Comparison of ENCODE assay signal across 28 mouse cellular contexts in genomic region chr3:104564857-104565256, GRCm38 (mm10). TPM values are rescaled to one million over a fixed set of nuclear protein-coding genes. Genes with fewer than 3 reads are reported as not detected.
A peak's percentile ranks its signal among the peaks of the same experiment; 100 is the strongest.
DNase-seq lines count a peak whose midpoint lies in the region; ATAC-seq lines count a peak whose summit lies in the region.
"Had no signal": no experiment of that assay in that cellular context is flagged by ENCODE, and none has a peak within 500 bp of the region (broad histone marks: within the 10 kb centered on the region; RNA-seq: fewer than 3 reads in every experiment).

No protein-coding gene starts in this region.

- no peaks in the 10 kb centered on the region for H3K9me3 ChIP-seq in heart, embryonic 11.5 days (replicated peaks; ENCODE audit: control insufficient read depth, low read length)
- H3K9me3 ChIP-seq in heart, embryonic 16.5 days (replicated peaks; ENCODE audit: control insufficient read depth, low read length), result no peaks in the 10 kb centered on the region
- H3K9me3 ChIP-seq: hindbrain, embryonic 10.5 days; hindbrain, embryonic 15.5 days; limb, embryonic 10.5 days; limb, embryonic 15.5 days; midbrain, embryonic 10.5 days; neural tube, embryonic 12.5 days had no signal

- intact Hi-C loops in heart, postnatal 14 days (cut with DNase I), result no loop called here

- 41% methylated on average over 2 of the region's 2 CpGs for WGBS in heart, embryonic 11.5 days (ENCODE audit: insufficient replicate concordance)
- 44% methylated on average over 2 of the region's 2 CpGs for WGBS in heart, embryonic 16.5 days

- no peak for DNase-seq in heart, postnatal 14 days
- no peak for DNase-seq in heart, adult 9 months (ENCODE audit: low spot score in 2 of 2)
- peak; percentile 51 for DNase-seq in thymus, postnatal 0 days (ENCODE audit: low spot score)
- no peak for DNase-seq in thymus, adult 18-20 months
- no peak for DNase-seq in right cerebral cortex, postnatal 4 days
- DNase-seq: cerebellum, adult 11-12 months; cerebellum, adult 9-11 months; kidney, adult 11 months; kidney, postnatal 14 days; layer of hippocampus, adult 9-11 months; lung, embryonic 14.5 days; lung, postnatal 14 days; right cerebral cortex, adult 18-20 months had no signal

- no peaks in the 10 kb centered on the region for H3K36me3 ChIP-seq in heart, embryonic 11.5 days (ENCODE audit: control insufficient read depth, insufficient read depth, low read length)
- no peaks in the 10 kb centered on the region for H3K36me3 ChIP-seq in heart, embryonic 16.5 days (ENCODE audit: control insufficient read depth, insufficient read depth)
- H3K36me3 ChIP-seq: hindbrain, embryonic 10.5 days; hindbrain, embryonic 15.5 days; limb, embryonic 10.5 days; limb, embryonic 15.5 days; midbrain, embryonic 10.5 days; neural tube, embryonic 12.5 days had no signal

- H3K4me2 ChIP-seq in heart, embryonic 11.5 days, result no peak overlapping the region
- H3K4me2 ChIP-seq in heart, embryonic 16.5 days (ENCODE audit: low read depth, low read length), result no peak overlapping the region
- H3K4me2 ChIP-seq: hindbrain, embryonic 15.5 days; limb, embryonic 15.5 days; lung, embryonic 14.5 days; neural tube, embryonic 12.5 days had no signal

- H3K27ac ChIP-seq in heart, embryonic 11.5 days (ENCODE audit: low read depth, low read length), result peak overlapping the region; percentile 70; the same call in 1 of the 2 replicates
- peak overlapping the region; percentile 88 for H3K27ac ChIP-seq in heart, embryonic 16.5 days (ENCODE audit: low read length)
- H3K27ac ChIP-seq: hindbrain, embryonic 15.5 days; limb, embryonic 15.5 days; liver, embryonic 14.5 days; midbrain, embryonic 10.5 days; neural tube, embryonic 12.5 days; stomach, postnatal 0 days had no signal

- H3K4me1 ChIP-seq in heart, embryonic 11.5 days (ENCODE audit: control insufficient read depth, insufficient read depth, low read length), result peaks cover 9% of the 10 kb centered on the region
- peaks cover 19% of the 10 kb centered on the region for H3K4me1 ChIP-seq in heart, embryonic 16.5 days (ENCODE audit: control insufficient read depth, insufficient read depth, low read length)
- H3K4me1 ChIP-seq: hindbrain, embryonic 15.5 days had no signal

- H3K27me3 ChIP-seq in heart, embryonic 11.5 days (ENCODE audit: control insufficient read depth, insufficient read depth, low read length), result no peaks in the 10 kb centered on the region
- no peaks in the 10 kb centered on the region for H3K27me3 ChIP-seq in heart, embryonic 16.5 days (ENCODE audit: control insufficient read depth, insufficient read depth, low read length)
- H3K27me3 ChIP-seq: hindbrain, embryonic 15.5 days; limb, embryonic 15.5 days; neural tube, embryonic 12.5 days had no signal

- ATAC-seq in heart, embryonic 11.5 days (replicated peaks; ENCODE audit: insufficient number of reproducible peaks, low FRiP score, low TSS enrichment), result no peak
- no peak for ATAC-seq in heart, embryonic 16.5 days (replicated peaks; ENCODE audit: extremely low read depth, insufficient read depth, low FRiP score)
- ATAC-seq: CD4-positive, CD25-positive, alpha-beta regulatory T cell, adult 4 months; forebrain, embryonic 16.5 days; inflammation-experienced regulatory T-cells, adult 6 months had no signal

- no peak overlapping the region for H3K9ac ChIP-seq in heart, embryonic 11.5 days (ENCODE audit: low read depth, low read length)
- H3K9ac ChIP-seq in heart, embryonic 16.5 days (ENCODE audit: low read length), result peak overlapping the region; percentile 51; the same call in 1 of the 2 replicates
- H3K9ac ChIP-seq: hindbrain, embryonic 15.5 days; limb, embryonic 15.5 days; liver, embryonic 14.5 days; lung, embryonic 14.5 days; neural tube, embryonic 12.5 days had no signal

- no peak overlapping the region for H3K4me3 ChIP-seq in heart, embryonic 11.5 days (ENCODE audit: low read depth, low read length)
- no peak overlapping the region for H3K4me3 ChIP-seq in heart, embryonic 16.5 days (ENCODE audit: low read length)
- H3K4me3 ChIP-seq: erythroblast, embryonic 14.5 days; hindbrain, embryonic 10.5 days; hindbrain, embryonic 15.5 days; limb, embryonic 10.5 days; limb, embryonic 15.5 days; midbrain, embryonic 10.5 days; myocyte; neural tube, embryonic 12.5 days had no signal

RNA-seq across cellular contexts. Expression of gene Lrig2, which starts 53.1 kb away (rescaled TPM):
- 12.7 and 17.2 TPM in 2 replicates for polyA plus RNA-seq in heart, embryonic 11.5 days (2014; fragmentation: Nextera tagmentation; extraction: Ambion mirVana)
- 10 to 100 TPM; 13.8 to 14.5 TPM for total RNA-seq in heart, postnatal 14 days (2021)
- polyA plus RNA-seq in heart, embryonic 16.5 days (2015; fragmentation: Nextera tagmentation; extraction: Ambion mirVana), result 11.9 and 12.4 TPM in 2 replicates
- 9.8 and 11.9 TPM in 2 replicates for polyA plus RNA-seq in thymus, postnatal 0 days (2015; fragmentation: Nextera tagmentation; extraction: Ambion mirVana)
